Mouse (Mus musculus) telencephalon, adult 2 months (tissue): ENCODE measurements at regions not wholly inside any gene's neighbourhood (a gene's known extent, or its start where the extent isn't known, plus 50 kb on each side); places are given as distances from the start of the nearest gene placed in this dataset.

ENCODE experiments used
- DNase-seq: peaks from one replicate; pipeline ENCODE4 v3.0.0-alpha.2; 2011; ENCODE audit warnings: low read depth, low spot score

DNA sequence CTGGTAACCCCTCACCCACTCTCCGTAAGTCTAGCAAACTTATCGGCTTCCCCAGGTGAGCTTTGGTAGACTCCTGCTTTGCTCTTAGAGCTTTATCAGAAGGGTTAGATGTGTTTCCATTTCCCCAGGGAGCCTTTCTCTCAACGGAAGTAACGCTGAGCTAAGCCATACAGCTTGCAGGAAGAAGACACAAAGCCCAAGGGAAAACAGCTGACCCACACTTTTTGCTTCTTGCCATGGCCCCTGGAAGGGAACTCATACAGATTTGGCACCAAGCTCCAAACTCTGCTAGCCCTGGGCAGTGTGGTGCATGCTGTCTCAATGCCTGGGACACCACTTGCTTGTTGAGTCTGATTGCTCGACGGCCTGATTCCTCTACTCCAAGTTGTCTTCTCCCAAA lies 242.6 kb downstream of the Sipa1l2 start:
- no peak for DNase-seq

DNA sequence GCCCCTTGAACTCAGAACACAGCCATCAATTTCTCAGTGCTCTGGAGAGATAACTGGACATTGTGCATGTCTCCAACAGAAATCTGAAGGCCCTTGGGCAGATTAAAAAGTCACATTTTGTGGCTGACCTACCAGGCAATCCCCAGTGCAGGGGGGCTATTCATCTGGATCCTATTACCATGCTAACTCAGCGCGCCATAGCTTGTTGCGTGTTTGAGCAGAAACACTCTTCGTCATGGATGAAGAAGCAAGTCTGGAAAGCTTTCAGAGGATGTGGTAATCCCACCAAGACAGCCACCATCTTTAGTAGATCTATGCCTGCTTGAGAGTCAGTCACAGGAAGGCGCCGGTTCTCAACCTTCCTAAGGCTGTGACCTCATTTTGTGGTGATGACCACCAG lies 243.9 kb downstream of the Sipa1l2 start:
- no peak for DNase-seq

DNA sequence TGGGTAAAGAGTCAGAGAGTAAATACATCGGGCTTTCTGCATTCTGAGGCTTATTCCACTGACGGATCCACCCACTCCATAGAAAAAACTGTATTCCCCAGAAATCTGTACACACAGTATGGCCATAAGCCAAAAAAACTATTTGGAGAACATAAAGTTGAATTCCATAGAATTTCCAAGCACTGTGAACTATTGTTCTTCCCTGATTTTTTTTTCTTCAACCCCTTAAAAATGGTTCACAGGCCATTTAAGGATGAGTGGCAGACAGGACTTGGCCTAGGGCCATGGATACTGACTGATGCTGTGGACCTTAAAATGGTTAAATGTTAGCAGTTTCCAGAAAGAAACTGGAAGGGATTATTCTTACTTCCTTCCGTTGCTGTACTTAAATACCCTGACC lies 247.0 kb downstream of the Sipa1l2 start:
- DNase-seq, result no peak

DNA sequence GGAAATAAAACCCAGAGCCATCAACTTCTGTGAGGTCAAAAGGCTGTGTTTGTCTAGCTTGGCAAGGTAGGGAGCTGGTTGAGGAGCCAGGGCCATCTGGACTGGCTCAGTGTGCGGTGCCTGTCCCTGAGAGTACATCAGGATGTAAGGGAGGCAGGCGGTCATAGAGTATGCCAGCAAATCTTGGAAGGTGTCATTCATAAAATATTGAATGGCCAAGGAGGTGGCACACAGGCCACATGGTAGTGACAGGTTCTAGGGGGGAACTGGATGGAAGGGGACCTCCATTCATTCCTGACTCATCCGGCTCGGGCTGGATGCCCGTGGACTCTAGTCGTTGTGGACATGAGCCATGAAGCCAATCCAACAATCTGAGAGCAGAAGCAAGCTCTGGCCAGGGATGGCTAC lies 252.0 kb downstream of the Sipa1l2 start:
- no peak for DNase-seq

DNA sequence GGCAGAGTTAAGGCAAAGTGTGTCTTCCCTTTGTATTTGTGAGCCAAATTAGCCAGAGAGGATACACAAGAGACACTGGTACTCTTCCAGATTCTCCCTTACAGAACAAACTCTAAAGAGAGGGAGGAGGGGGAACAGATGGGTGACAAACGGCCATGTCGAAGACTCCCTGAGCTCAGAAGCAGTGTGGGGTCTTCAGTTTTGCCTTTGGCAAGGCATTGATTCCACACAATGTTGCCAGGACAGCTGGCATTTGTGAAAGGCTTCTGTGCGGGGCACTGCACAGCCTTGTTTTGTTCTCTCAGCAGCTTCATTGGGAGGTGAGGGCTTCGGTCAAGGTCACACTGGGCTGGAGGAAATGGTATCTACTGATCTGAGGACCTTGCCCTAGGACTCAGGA lies 253.9 kb downstream of the Sipa1l2 start:
- no peak for DNase-seq

DNA sequence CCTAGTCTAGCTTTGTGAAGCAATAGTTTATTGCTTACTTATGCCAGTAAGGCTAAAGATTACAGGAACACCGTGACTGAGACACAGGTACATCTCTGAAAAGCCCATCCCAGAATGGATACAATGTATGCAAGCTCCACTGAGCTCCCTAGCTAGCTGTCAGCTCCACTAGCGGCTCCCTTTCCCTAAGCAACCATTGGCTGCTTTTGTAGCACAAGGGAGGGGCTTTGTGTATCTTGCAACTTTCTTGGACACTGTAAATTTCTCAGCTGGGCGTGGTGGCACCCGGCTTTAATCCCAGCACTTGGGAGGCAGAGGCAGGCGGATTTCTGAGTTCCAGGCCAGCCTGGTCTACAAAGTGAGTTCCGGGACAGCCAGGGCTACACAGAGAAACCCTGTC lies 254.6 kb downstream of the Sipa1l2 start:
- DNase-seq, result no peak

DNA sequence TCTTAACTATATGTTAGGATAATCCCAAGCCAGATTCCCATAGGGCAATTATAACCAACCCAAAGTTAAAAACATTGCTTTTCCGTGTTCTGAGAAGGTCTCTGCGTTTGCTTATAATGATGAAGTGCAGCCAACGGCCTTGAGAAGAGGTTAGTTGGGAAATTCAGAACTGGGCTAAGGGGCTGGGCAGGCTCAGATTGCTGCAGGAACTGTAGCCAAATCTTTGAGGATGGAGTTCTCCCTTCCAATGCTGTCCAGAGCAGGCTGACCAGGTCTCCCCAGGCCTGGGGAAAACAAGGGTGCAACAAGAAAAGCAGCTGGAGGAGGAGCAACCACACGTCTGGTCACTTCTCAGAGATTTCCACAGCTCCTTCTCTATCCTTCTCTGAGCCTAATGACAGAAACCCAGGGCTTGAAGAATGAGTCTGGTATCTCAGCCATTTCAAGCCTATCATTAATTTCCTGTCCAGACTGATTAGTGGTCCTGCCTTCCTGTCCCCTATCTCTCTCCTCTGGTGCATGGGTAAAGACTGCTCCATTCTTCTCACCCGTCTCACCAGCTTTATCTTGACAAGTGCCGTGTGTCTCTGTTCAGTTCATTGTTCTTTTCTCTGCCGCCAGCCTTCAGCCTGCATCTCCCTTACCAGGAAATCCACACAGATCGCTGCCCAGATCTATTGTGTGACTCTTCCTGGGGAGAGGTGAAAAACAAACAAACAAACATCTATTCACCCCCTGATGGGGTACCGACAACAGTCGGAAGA lies 255.2 kb downstream of the Sipa1l2 start:
- DNase-seq, result no peak

DNA sequence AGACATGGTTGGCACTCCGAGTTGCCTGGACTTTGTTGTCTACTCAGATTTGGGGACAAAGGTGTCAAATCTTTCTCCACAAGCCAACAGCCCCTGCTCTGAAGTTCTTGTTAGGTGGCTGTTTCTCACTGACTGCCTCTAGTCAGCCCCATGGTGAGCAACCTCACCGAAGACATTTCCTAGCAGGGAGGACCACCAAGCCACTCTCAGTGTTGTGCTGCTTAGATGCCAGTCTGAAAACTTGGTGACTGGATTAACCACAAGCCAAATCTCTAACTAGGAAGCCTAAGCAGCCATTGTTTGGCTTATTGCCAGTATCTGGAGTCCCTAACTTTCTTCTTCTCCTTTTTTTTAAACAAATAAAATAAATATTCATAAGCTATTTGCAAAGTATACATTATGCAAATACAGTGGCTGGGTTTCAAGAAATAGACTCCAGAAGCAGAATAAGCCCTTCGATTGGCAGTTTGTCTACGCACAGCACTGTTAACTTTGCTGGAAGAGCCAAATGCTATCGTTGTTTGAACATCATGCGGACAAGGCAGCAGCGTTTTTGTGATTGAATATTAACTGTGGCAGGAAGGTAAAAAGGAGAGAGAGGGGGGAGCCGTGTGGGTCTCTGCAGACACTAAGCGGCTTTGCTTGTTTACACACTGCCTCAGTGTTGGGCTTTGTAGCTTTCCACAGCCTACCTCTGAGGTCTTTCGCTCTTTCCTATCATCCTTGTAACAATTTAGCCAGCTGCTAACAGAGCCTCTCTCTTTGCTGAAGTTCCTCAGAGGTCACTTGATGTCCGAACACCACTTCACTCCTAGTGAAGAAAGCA lies 257.4 kb downstream of the Disc1 start:
- DNase-seq, result no peak
